Mouse (Mus musculus) Patski (cell line): Measurements from ENCODE around the gene Acad12. TPM values are rescaled to one million over a fixed set of nuclear protein-coding genes. Genes with fewer than 3 reads are reported as not detected.
A peak's percentile ranks its signal among the peaks of the same experiment; 100 is the strongest.
"Not testable (repeated sequence)": the region's sequence is repeated elsewhere in the genome, so short reads cannot be mapped to it uniquely, and the experiment has no call there.

Source experiments
- ATAC-seq: fragments of 100-300 bp; one replicate; pipeline ENCODE4 v1.8.0; 2021
- CTCF ChIA-PET: fragments of 350-600 bp; sonication (Branson Sonifier 250); formaldehyde crosslinking; loops from one replicate; lab custom pipeline; 2022; ENCODE audit warnings: inconsistent platforms; lab: Charles Lee
- POLR2A ChIA-PET: fragments of 350-600 bp; sonication (Branson Sonifier 250); formaldehyde crosslinking; loops from one replicate; lab custom pipeline; 2022; ENCODE audit warnings: antibody characterized with exemption, inconsistent platforms; lab: Charles Lee
- DNase-seq: peaks from one replicate; pipeline ENCODE4 v3.0.0-alpha.2; 2011; ENCODE audit warnings: low read depth, low spot score
- H3K27me3 ChIP-seq: fragments of 371-371 bp; one replicate; pipeline ENCODE4 v1.5.1; 2021
- CTCF ChIP-seq: fragments of 100-300 bp; IDR thresholded peaks from one replicate; pipeline ENCODE4 v1.5.1; 2021
- in situ Hi-C: fragments of 300-500 bp; cut with MboI; formaldehyde crosslinking; loops from 3 replicates; pipeline ENCODE4 v1.11.1; 2018; ENCODE audit warnings: low pct_unique_long_range_greater_than_20kb, mixed read lengths
- polyA plus RNA-seq: library from polyadenylated mRNA; unstranded; gene quantifications from one replicate; pipeline ENCODE4 v1.2.3, GENCODE M21; 2021

Acad12 gene
- polyA plus RNA-seq, 1 experiment from 2014 or later = 29.8 TPM

DNA sequence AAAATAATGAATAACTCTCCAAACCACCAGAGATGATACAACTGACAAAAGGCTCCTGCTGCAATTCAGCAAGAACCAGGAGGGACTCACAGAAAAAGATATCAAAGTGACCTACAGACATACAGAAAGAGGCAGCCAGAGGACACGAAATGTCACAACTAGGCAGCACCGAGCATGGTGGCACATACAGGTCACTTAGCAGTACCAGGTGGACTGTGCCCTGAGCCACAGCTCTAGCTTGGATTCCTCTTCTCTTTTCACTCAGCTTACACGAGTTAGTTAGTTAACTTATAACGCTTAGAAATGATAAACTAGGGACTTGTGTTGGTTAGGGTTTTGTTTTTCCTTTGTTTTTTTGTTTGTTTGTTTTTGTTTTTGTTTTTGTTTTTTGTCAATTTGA, 35.8 kb upstream of the Acad12 start:
- ATAC-seq (no peak), DNase-seq (no peak)
- no peak for TF ChIP-seq CTCF
- in situ Hi-C loops = no loop called here
- ChIA-PET CTCF (no interaction called here), POLR2A (no interaction called here)
- no peaks in the 10 kb centered on the region for H3K27me3 ChIP-seq

DNA sequence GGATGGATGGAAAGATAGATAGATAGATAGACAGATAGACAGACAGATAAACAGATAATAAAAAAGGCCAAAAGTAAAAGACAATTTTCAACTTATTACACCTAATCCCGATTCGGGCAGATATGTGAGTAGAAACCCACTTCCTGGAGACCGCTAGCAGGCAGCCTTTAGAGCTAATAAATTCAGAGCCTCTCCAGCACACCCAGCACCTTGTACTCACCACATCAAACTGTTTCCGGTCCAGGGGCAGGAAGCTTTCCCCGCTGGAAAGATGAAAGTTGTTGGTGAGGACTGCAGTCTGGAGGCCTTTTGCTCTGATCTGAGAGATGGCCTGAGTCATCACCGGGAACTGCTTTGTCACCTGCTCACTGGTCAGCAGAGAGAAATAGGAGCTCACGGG, 30.4 kb upstream of the Acad12 start:
- no peak for TF ChIP-seq CTCF
- DNase-seq (no peak), ATAC-seq (no peak)
- ChIA-PET CTCF (interaction anchor here (1.2 kb wide), 1 partner anchor 21 kb away, joined by 3 read pairs; no protein-coding TSS in a partner anchor), POLR2A (no interaction called here)
- H3K27me3 ChIP-seq = no peaks in the 10 kb centered on the region
- in situ Hi-C loops = no loop called here

DNA sequence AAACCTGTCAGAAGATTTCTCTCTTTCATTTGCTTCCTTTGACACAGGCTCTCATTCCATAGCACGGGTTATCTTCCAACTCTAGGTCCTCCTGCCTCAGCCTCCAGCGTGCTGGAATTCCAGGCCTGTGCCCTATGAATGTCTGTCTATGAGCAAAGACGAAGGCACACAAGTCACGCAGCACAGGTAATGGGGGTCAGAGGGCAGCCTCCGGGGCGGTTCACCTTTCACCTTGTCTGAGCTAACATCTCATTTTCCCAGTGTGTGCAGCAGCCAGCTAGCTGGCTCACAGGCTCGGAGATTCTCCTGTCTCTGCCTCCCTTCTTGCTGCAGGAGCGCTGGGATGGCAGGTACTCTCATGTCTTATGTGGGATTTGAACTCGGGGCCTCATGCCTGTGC, 20.9 kb upstream of the Acad12 start:
- in situ Hi-C loops = no loop called here
- no peak for TF ChIP-seq CTCF
- ChIA-PET POLR2A (no interaction called here), CTCF (no interaction called here)
- DNase-seq (no peak), ATAC-seq (no peak)
- H3K27me3 ChIP-seq = no peaks in the 10 kb centered on the region

DNA sequence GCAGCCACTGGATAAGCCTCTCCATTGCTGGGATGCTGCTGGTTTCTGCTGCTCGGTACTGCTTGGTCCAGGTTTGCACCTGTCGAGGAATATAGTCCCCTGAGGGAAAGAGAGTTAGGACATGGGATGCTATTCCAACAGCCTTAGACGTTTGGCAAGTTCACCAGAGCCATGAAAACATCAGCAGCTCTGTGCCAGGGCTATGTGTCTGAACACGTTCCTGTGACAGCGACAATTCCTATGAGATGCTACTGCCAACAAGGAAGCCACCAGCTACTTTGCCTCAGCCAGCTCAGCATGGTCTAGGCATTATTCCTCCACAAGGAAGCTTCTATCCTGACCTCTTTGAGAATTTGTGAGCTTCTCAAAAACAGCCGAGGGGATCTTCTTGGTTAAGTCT, 18.6 kb upstream of the Acad12 start:
- no peak for TF ChIP-seq CTCF
- in situ Hi-C loops = no loop called here
- CTCF ChIA-PET = interaction anchor here (1.7 kb wide), 1 partner anchor 10 kb away, joined by 8 read pairs; no protein-coding TSS in a partner anchor
- H3K27me3 ChIP-seq = no peaks in the 10 kb centered on the region
- no peak for ATAC-seq
- DNase-seq = no peak
- POLR2A ChIA-PET = no interaction called here

DNA sequence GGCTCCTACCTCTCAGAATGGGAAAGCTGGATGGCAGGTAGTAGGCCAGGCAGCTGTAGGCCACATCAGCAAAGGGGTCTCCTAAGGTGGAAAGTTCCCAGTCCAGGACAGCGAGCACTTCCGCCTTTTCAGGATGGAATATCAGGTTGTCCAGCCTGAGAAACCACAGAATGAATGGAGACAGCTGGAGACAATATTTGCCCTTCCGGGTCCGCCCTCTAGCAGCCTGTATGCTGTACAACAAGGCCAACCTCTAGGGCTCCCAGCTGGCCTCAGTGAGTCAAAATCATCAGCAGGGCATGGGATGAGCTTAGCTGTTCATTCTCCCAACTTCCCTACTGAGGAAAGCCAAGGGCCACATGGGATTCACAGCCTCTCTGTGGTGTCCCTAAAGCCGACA, 15.9 kb upstream of the Acad12 start:
- TF ChIP-seq CTCF = no peak
- no peak for ATAC-seq
- H3K27me3 ChIP-seq = no peaks in the 10 kb centered on the region
- in situ Hi-C loops = no loop called here
- CTCF ChIA-PET = no interaction called here
- no peak for DNase-seq
- POLR2A ChIA-PET = no interaction called here

DNA sequence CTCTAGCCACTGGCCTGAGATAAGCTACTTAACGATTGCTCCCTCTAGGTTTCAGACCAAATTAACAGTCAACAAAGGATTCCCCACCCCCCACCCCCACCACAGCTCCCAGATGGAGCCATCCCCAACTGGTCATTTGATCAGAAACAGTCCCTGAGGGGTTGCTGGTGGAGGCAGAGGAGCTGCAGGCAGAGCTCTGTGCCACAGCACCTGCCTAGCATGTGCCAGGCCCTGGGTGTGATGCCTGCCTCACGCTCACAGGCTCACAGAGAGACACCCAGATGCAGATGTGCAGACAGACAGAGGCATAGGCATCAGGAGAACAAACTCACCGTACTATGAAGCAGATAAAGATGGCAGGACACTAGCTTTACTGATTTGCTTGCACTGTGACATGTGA, 14.1 kb upstream of the Acad12 start:
- ChIA-PET POLR2A (no interaction called here), CTCF (no interaction called here)
- ATAC-seq (no peak), DNase-seq (no peak)
- no peaks in the 10 kb centered on the region for H3K27me3 ChIP-seq
- TF ChIP-seq CTCF = no peak
- in situ Hi-C loops = no loop called here

DNA sequence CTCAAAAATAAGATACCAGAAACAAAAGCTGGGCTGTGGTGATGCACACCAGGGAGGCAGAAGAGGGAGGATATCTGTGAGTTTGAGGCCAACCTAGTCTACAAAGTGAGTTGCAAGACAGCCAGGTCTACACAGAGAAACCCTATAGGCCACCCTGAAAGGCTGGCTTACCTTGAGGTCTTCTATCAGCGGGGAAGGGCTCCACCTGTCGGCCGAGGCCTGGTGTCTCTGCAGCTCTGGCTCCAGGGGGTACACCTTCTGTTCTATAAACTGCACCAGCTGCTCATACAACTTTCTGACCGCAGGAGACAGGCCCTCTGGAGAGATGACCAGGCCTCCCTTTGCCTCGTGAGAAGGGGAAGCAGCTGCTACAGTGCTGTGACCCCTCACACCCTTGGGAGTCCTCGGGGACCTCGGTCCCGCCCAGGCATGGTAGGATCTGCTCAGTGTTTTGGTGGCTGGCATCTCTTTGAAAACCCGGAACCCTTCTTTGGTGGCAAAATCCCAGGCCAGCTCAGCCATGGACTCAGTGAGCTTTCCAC, 12.4 kb upstream of the Acad12 start:
- POLR2A ChIA-PET, in situ Hi-C loops, ATAC-seq, DNase-seq, H3K27me3 ChIP-seq: not testable (repeated sequence)
- CTCF ChIA-PET = interaction anchor here (1.6 kb wide), 1 partner anchor 16 kb away, joined by 4 read pairs; no protein-coding TSS in a partner anchor

DNA sequence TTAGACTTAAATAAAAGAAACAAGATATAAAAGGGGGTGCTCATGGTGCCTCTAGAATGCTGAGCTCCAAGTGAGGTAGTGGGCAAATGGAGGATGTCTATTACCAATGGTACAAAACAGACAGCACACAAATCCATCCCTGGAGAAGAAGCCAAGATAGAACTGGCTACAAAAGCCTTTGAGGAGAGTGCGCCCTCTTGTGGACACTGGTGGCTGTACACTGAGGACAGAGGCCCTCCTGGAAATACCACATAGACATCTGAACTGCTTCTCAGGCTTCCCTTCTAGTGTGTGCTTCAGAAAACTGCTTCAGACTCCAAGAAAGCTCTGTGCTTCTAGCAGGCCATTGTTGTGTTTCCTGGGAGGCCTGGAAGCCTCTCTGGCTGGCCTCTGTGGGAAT, 9.1 kb upstream of the Acad12 start:
- POLR2A ChIA-PET = no interaction called here
- TF ChIP-seq CTCF = peak; percentile 86
- H3K27me3 ChIP-seq = no peaks in the 10 kb centered on the region
- in situ Hi-C loops = no loop called here
- ATAC-seq = no peak
- CTCF ChIA-PET = interaction anchor here (1.1 to 1.9 kb wide), 3 partner anchors 9 to 26 kb away, joined by 3 to 4 read pairs (median 3); partner anchors contain the start of gene Acad12
- no peak for DNase-seq

DNA sequence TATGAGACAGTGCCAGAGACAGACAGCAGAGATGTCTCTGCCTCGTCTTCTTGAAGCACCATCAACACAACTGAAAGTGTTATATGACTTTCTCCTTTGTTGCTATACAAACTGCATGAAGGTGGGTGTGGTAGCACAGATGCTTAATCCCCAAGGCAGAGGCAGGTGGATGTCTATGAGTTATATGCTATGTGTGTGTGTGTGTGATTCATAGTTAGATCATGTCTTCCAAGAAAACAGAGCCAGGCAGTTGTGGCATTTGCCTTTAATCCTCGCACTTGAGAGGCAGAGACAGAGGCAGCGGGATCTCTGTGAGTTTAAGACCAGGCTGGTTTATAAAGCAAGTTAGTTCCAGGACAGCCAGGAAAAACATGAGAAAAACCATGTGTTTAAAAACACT, 4.5 kb upstream of the Acad12 start:
- no peak for DNase-seq
- CTCF ChIA-PET = no interaction called here
- TF ChIP-seq CTCF = no peak
- POLR2A ChIA-PET = no interaction called here
- ATAC-seq = no peak
- H3K27me3 ChIP-seq = no peaks in the 10 kb centered on the region
- in situ Hi-C loops = no loop called here

DNA sequence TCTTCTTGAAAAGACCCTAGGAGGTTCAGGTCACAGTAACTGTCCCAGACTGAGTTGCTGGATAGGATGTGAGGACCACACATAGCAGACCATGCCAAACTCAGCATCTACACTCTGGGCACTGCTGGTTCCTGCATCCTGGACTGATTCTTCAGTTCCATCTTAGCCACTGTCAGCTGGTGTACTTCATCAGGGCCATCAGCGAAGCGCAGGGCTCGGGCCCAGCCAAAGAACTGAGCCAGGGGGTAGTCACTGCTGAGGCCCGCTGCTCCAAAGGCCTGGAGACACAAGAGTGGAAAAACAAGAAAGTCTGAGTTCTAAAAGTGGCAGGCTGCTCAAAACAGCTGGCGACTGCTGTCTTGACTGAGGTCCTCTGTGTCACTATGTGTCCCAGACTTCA, 2.4 kb upstream of the Acad12 start:
- in situ Hi-C loops = no loop called here
- no peak for TF ChIP-seq CTCF
- DNase-seq (no peak), ATAC-seq (no peak)
- no peaks in the 10 kb centered on the region for H3K27me3 ChIP-seq
- POLR2A ChIA-PET = interaction anchor here (0.7 kb wide), 1 partner anchor 57 kb away, joined by 3 read pairs; no protein-coding TSS in a partner anchor
- CTCF ChIA-PET = no interaction called here

DNA sequence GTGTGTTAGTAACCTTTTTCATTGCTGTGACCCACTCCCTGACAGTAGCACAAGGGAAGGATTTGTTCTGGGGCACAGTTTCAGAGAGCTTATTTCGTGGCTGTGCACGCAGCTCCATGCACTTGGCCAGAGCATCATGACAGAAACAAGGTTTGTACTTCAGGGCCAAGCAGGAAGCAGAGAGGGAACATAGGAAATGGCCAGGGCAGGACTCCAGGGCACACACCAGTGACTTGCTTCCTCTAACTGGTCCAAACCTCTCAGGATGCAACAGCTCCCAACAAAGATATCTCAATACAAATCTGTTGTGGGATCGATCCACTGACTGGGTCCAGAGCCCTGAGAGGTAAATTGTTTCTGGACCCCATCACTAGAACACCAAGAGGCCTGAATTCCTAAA, 3.8 kb downstream of the Acad12 start:
- DNase-seq, H3K27me3 ChIP-seq, ATAC-seq, in situ Hi-C loops: not testable (repeated sequence)
- ChIA-PET POLR2A (interaction anchor here (0.6 kb wide), 2 partner anchors 16 to 53 kb away, joined by 4 to 6 read pairs; no protein-coding TSS in a partner anchor), CTCF (interaction anchor here (2.0 kb wide), 1 partner anchor 9 kb away, joined by 7 read pairs; no protein-coding TSS in a partner anchor)

DNA sequence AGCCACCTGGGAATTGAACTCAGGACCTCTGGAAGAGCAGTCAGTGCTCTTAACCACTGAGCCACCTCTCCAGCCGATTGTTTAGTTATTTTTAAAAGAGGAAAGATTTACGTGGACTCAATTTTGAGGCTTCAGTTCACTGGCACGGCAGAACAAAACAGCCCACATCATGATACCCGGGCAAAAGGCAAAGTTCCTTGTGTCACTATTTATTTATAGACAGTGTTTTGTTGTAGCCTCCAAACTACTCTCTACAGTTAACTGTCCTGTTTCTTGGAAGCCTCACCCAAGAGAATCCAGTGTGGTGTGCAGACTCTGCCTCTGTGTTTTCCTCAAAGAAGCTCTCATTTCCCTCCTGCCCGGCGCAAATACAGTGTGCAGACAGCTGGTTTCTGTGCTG, 6.7 kb downstream of the Acad12 start:
- no peak for TF ChIP-seq CTCF
- in situ Hi-C loops = no loop called here
- DNase-seq = no peak
- CTCF ChIA-PET = no interaction called here
- POLR2A ChIA-PET = interaction anchor here (0.9 kb wide), 1 partner anchor 13 kb away, joined by 3 read pairs; no protein-coding TSS in a partner anchor
- ATAC-seq = no peak
- H3K27me3 ChIP-seq = no peaks in the 10 kb centered on the region
